Mouse (Mus musculus): Measurements from ENCODE around the gene Ak2. TPM values are rescaled to one million over a fixed set of nuclear protein-coding genes. Genes with fewer than 3 reads are reported as not detected.

Ak2 gene
- 30.6 TPM for polyA plus RNA-seq (2015; fragmentation: Illumina TruSeq; extraction: RNeasy Lipid Tissue Mini Kit (QIAGEN cat#74804); ENCODE audit: insufficient read depth, low read depth, low replicate concordance)

GRCm38 (mm10) chr4:128991500-128992008 is at the start of gene Ak2:
Gene Ak2 (plus strand): TSS chr4:128991958.

DNA sequence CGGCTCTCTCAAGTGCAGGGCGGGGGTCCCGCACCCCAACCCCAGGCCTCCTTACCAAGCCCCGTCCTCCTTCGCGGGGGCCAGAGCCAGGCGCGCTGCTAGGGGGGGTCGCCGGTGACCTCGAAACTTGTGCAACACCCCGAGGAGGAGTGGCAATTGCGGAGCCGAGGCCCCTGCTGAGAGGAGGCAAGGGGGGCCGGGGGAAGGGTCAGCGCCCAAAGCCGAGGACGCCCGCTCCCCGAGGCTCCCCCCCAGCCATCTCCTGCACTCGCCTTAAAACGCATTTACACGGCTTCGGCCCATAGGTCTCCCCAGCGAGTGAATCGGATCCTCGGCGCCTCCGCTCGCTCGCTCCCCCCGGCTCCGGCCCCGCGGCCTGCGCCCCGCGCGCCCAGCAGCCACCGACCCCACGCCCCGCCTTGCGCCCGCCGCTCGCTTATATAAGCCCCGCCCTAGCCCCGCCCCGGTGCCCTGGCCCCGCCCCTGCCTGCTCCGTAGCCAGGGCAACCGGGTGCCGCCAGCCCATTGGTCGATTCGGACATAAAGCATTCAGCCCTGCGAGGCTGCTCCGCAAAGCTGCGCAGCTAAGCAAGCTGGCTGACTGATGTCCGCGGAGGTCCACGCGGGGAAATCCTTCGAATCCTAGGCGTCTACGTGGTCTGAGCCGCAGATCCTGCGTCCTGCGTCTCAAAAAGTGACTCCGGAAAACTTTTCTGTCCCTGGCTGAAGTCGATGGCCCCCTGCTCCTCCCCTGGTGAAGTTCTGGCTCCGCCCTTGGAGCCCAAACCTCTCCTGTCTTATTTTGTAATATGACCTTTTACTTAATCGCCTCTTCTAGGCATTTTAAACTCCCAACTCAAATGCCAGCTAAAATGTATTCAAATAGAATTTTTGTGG is 29.5 kb upstream of the Ak2 start, which contains the start of gene Azin2:
Gene Azin2 (minus strand): TSS at position 414 of the 897 bp plus-strand sequence.

GRCm38 (mm10) chr4:129058207-129059092 is 66.7 kb downstream of the Ak2 start, which contains the start of gene Rnf19b:
Gene Rnf19b (plus strand): TSS chr4:129058271.

Other genes with a start within 250 kb of the Ak2 start
- gene A3galt2, start 236.6 kb upstream of the Ak2 start, polyA plus RNA-seq (2015; fragmentation: Illumina TruSeq; extraction: RNeasy Lipid Tissue Mini Kit (QIAGEN cat#74804); ENCODE audit: insufficient read depth, low read depth, low replicate concordance) = not detected
- gene Zfp362, start 185.9 kb upstream of the Ak2 start, polyA plus RNA-seq (2015; fragmentation: Illumina TruSeq; extraction: RNeasy Lipid Tissue Mini Kit (QIAGEN cat#74804); ENCODE audit: insufficient read depth, low read depth, low replicate concordance) = 5.7 TPM
- gene Trim62, start 108.4 kb upstream of the Ak2 start, polyA plus RNA-seq (2015; fragmentation: Illumina TruSeq; extraction: RNeasy Lipid Tissue Mini Kit (QIAGEN cat#74804); ENCODE audit: insufficient read depth, low read depth, low replicate concordance) = 0.90 TPM
- 1.6 TPM for gene Azin2, start 29.5 kb upstream of the Ak2 start, polyA plus RNA-seq (2015; fragmentation: Illumina TruSeq; extraction: RNeasy Lipid Tissue Mini Kit (QIAGEN cat#74804); ENCODE audit: insufficient read depth, low read depth, low replicate concordance)
- 5.2 TPM for gene Rnf19b, start 66.3 kb downstream of the Ak2 start, polyA plus RNA-seq (2015; fragmentation: Illumina TruSeq; extraction: RNeasy Lipid Tissue Mini Kit (QIAGEN cat#74804); ENCODE audit: insufficient read depth, low read depth, low replicate concordance)
- not detected for gene Tmem54, start 113.6 kb downstream of the Ak2 start, polyA plus RNA-seq (2015; fragmentation: Illumina TruSeq; extraction: RNeasy Lipid Tissue Mini Kit (QIAGEN cat#74804); ENCODE audit: insufficient read depth, low read depth, low replicate concordance)
- gene Hpca, start 130.1 kb downstream of the Ak2 start, polyA plus RNA-seq (2015; fragmentation: Illumina TruSeq; extraction: RNeasy Lipid Tissue Mini Kit (QIAGEN cat#74804); ENCODE audit: insufficient read depth, low read depth, low replicate concordance) = not detected
- not detected for gene Fndc5, start 145.0 kb downstream of the Ak2 start, polyA plus RNA-seq (2015; fragmentation: Illumina TruSeq; extraction: RNeasy Lipid Tissue Mini Kit (QIAGEN cat#74804); ENCODE audit: insufficient read depth, low read depth, low replicate concordance)
- gene S100pbp, start 197.8 kb downstream of the Ak2 start, polyA plus RNA-seq (2015; fragmentation: Illumina TruSeq; extraction: RNeasy Lipid Tissue Mini Kit (QIAGEN cat#74804); ENCODE audit: insufficient read depth, low read depth, low replicate concordance) = 4.6 TPM
- 18.5 TPM for gene Yars, start 197.8 kb downstream of the Ak2 start, polyA plus RNA-seq (2015; fragmentation: Illumina TruSeq; extraction: RNeasy Lipid Tissue Mini Kit (QIAGEN cat#74804); ENCODE audit: insufficient read depth, low read depth, low replicate concordance)